In genomic region chr3:15231433-15231832, GRCm38 (mm10) we compare ENCODE assay signal across 9 mouse cellular contexts.
"Had no signal": no experiment of that assay in that cellular context is flagged by ENCODE, and none has a peak within 500 bp of the region (broad histone marks: within the 10 kb centered on the region; RNA-seq: fewer than 3 reads in every experiment).

No protein-coding gene starts in this region.

- ATAC-seq: lung, postnatal 0 days; midbrain, embryonic 16.5 days had no signal

- DNase-seq: kidney, adult 8-10 months; kidney, postnatal 10 days; kidney, postnatal 4 days; lung, adult 2 months; lung, postnatal 36 days; thymus, adult 18-20 months; thymus, postnatal 25 days had no signal
